Mouse (Mus musculus) MEL (cell line): ENCODE measurements around the gene Tmem41a. TPM values are rescaled to one million over a fixed set of nuclear protein-coding genes. Genes with fewer than 3 reads are reported as not detected.

Experiments
- DNase-seq: peaks from one replicate; pipeline ENCODE4 v3.0.0; 2011; ENCODE audit warnings: low read depth, low spot score
- H3K27ac ChIP-seq: 2 replicates; pipeline ENCODE4 v1.5.1; 2012; ENCODE audit warnings: low read depth, mild to moderate bottlenecking, control low read depth, low read length, moderate library complexity; ENCODE audit not compliant: control insufficient read depth
- H3K27me3 ChIP-seq, 2 experiments: fragments of 150-350 bp in 1 of 2; sonication (generic) in 1 of 2; 2 replicates each; pipeline ENCODE4 v1.6.1; 2012; ENCODE audit warnings: low read length in 2 of 2, mild to moderate bottlenecking in 2 of 2, improper control_type of control experiment in 1 of 2, moderate library complexity in 1 of 2; ENCODE audit not compliant: insufficient read depth in 2 of 2, control insufficient read depth in 1 of 2
- H3K36me3 ChIP-seq, 2 experiments: 2 replicates each; pipeline ENCODE4 v1.6.1; 2012 to 2014; ENCODE audit warnings: low read length in 2 of 2, improper control_type of control experiment in 1 of 2, inconsistent platforms in 1 of 2, mild to moderate bottlenecking in 1 of 2; ENCODE audit not compliant: insufficient read depth in 2 of 2, control insufficient read depth in 1 of 2
- H3K4me1 ChIP-seq, 2 experiments: fragments of 150-350 bp in 1 of 2; sonication (generic) in 1 of 2; 2 replicates each; pipeline ENCODE4 v1.6.1; 2012; ENCODE audit warnings: low read length in 2 of 2, improper control_type of control experiment in 1 of 2, mild to moderate bottlenecking in 1 of 2; ENCODE audit not compliant: insufficient read depth in 2 of 2, control insufficient read depth in 1 of 2
- H3K4me3 ChIP-seq, 2 experiments: fragments of 150-350 bp in 1 of 2; sonication (generic) in 1 of 2; 2 replicates each; pipeline ENCODE4 v1.5.1; 2012; ENCODE audit warnings: low read depth in 2 of 2, low read length in 2 of 2, mild to moderate bottlenecking in 2 of 2, moderate library complexity in 2 of 2, control low read depth in 1 of 2, improper control_type of control experiment in 1 of 2; ENCODE audit not compliant: control insufficient read depth in 1 of 2, insufficient read depth in 1 of 2
- H3K79me2 ChIP-seq: 2 replicates; pipeline ENCODE4 v1.6.1; 2012; ENCODE audit warnings: mild to moderate bottlenecking, low read length, moderate library complexity; ENCODE audit not compliant: control insufficient read depth, poor library complexity, insufficient read depth
- H3K9ac ChIP-seq: 2 replicates; pipeline ENCODE4 v1.6.1; 2012; ENCODE audit warnings: low read depth, mild to moderate bottlenecking, control low read depth, low read length, moderate library complexity; ENCODE audit not compliant: control insufficient read depth, poor library complexity, severe bottlenecking
- H3K9me3 ChIP-seq: fragments of 150-350 bp; sonication (generic); replicated peaks from 2 replicates; pipeline ENCODE4 v1.6.1; 2012; ENCODE audit warnings: mild to moderate bottlenecking, low read length, improper control_type of control experiment, moderate library complexity; ENCODE audit not compliant: insufficient read depth
- BHLHE40 ChIP-seq: IDR thresholded peaks from 2 replicates; pipeline ENCODE4 v1.6.1; 2012; ENCODE audit warnings: low read depth, mild to moderate bottlenecking, inconsistent platforms, low read length, improper control_type of control experiment, borderline replicate concordance
- CHD1 ChIP-seq: IDR thresholded peaks from 2 replicates; pipeline ENCODE4 v1.6.1; 2012; ENCODE audit warnings: low read depth, mild to moderate bottlenecking, inconsistent platforms, low read length, improper control_type of control experiment
- CTCF ChIP-seq, 3 experiments: IDR thresholded peaks in 2 of 3; conservative IDR thresholded peaks in 1 of 3; 2 replicates each; pipeline ENCODE4 v1.5.1; 2011 to 2012; ENCODE audit warnings: low read length in 3 of 3, low read depth in 2 of 3, mild to moderate bottlenecking in 2 of 3, improper control_type of control experiment in 1 of 3, inconsistent platforms in 1 of 3, mixed read lengths in 1 of 3, moderate library complexity in 1 of 3; ENCODE audit not compliant: control insufficient read depth in 1 of 3, insufficient read depth in 1 of 3, poor library complexity in 1 of 3, severe bottlenecking in 1 of 3
- EP300 ChIP-seq, 2 experiments: IDR thresholded peaks; 2 replicates each; pipeline ENCODE4 v1.6.1; 2011; ENCODE audit warnings: improper control_type of control experiment in 2 of 2, low read length in 2 of 2, low read depth in 1 of 2, mild to moderate bottlenecking in 1 of 2
- GABPA ChIP-seq: IDR thresholded peaks from 2 replicates; pipeline ENCODE4 v1.6.1; 2012; ENCODE audit warnings: low read depth, mild to moderate bottlenecking, inconsistent platforms, low read length, improper control_type of control experiment, moderate library complexity
- GATA1 ChIP-seq: IDR thresholded peaks from 2 replicates; pipeline ENCODE4 v1.6.1; 2011; ENCODE audit warnings: low read depth, low read length, improper control_type of control experiment
- HCFC1 ChIP-seq: IDR thresholded peaks from 2 replicates; pipeline ENCODE4 v1.6.1; 2012; ENCODE audit warnings: low read depth, mild to moderate bottlenecking, inconsistent platforms, low read length, improper control_type of control experiment, moderate library complexity
- JUND ChIP-seq: IDR thresholded peaks from 2 replicates; pipeline ENCODE4 v1.6.1; 2011; ENCODE audit warnings: low read depth, mild to moderate bottlenecking, improper control_type of control experiment, low read length
- KAT2A ChIP-seq: conservative IDR thresholded peaks from 2 replicates; pipeline ENCODE4 v1.6.1; 2012; ENCODE audit warnings: low read depth, low read length, improper control_type of control experiment, inconsistent platforms
- MAFK ChIP-seq: IDR thresholded peaks from 2 replicates; pipeline ENCODE4 v1.6.1; 2011; ENCODE audit warnings: low read depth, mild to moderate bottlenecking, low read length, improper control_type of control experiment, borderline replicate concordance
- MAX ChIP-seq: IDR thresholded peaks from 2 replicates; pipeline ENCODE4 v1.6.1; 2011; ENCODE audit warnings: low read length, improper control_type of control experiment
- MAZ ChIP-seq: IDR thresholded peaks from 2 replicates; pipeline ENCODE4 v1.6.1; 2012; ENCODE audit warnings: low read depth, mild to moderate bottlenecking, inconsistent platforms, low read length, improper control_type of control experiment
- MXI1 ChIP-seq: IDR thresholded peaks from 2 replicates; pipeline ENCODE4 v1.6.1; 2011; ENCODE audit warnings: mild to moderate bottlenecking, low read depth, low read length, improper control_type of control experiment
- NELFE ChIP-seq: IDR thresholded peaks from 2 replicates; pipeline ENCODE4 v1.6.1; 2011; ENCODE audit warnings: low read depth, low read length, improper control_type of control experiment
- NRF1 ChIP-seq: IDR thresholded peaks from 2 replicates; pipeline ENCODE4 v1.6.1; 2014; ENCODE audit warnings: low read depth, mild to moderate bottlenecking, inconsistent platforms, low read length, improper control_type of control experiment, moderate library complexity; ENCODE audit not compliant: poor library complexity, insufficient read depth, severe bottlenecking
- POLR2AphosphoS2 ChIP-seq: IDR thresholded peaks from 2 replicates; pipeline ENCODE4 v1.6.1; 2011; ENCODE audit warnings: low read length, improper control_type of control experiment
- POLR2AphosphoS5 ChIP-seq: IDR thresholded peaks from 2 replicates; pipeline ENCODE4 v1.6.1; 2012; ENCODE audit warnings: low read depth, borderline replicate concordance, mild to moderate bottlenecking, inconsistent platforms, low read length, moderate library complexity, mixed read lengths
- RCOR1 ChIP-seq: IDR thresholded peaks from 2 replicates; pipeline ENCODE4 v1.6.1; 2012; ENCODE audit warnings: low read depth, mild to moderate bottlenecking, inconsistent platforms, low read length, improper control_type of control experiment
- SMC3 ChIP-seq: IDR thresholded peaks from 2 replicates; pipeline ENCODE4 v1.6.1; 2011; ENCODE audit warnings: low read depth, low read length, improper control_type of control experiment
- TBP ChIP-seq: IDR thresholded peaks from 2 replicates; pipeline ENCODE4 v1.8.0; 2011; ENCODE audit warnings: low read depth, low read length, improper control_type of control experiment
- UBTF ChIP-seq: IDR thresholded peaks from 2 replicates; pipeline ENCODE4 v1.6.1; 2012; ENCODE audit warnings: low read depth, mild to moderate bottlenecking, inconsistent platforms, low read length, improper control_type of control experiment, moderate library complexity, borderline replicate concordance; ENCODE audit not compliant: insufficient read depth
- ZC3H11A ChIP-seq: IDR thresholded peaks from 2 replicates; pipeline ENCODE4 v1.6.1; 2012; ENCODE audit warnings: low read depth, mild to moderate bottlenecking, inconsistent platforms, low read length, improper control_type of control experiment
- ZNF384 ChIP-seq: IDR thresholded peaks from 2 replicates; pipeline ENCODE4 v1.6.1; 2012; ENCODE audit warnings: low read depth, mild to moderate bottlenecking, inconsistent platforms, low read length, improper control_type of control experiment
- polyA plus RNA-seq, 2 experiments: library from polyadenylated mRNA; stranded (reverse) in 1 of 2; unstranded in 1 of 2; fragments of >175 nt in 1 of 2; fragments of >200 nt in 1 of 2; gene quantifications; 2 replicates each; pipeline versions ENCODE4 v1.2.1 to v1.2.4; 2012; ENCODE audit warnings: low replicate concordance in 2 of 2, low read depth in 1 of 2; ENCODE audit not compliant: insufficient read length in 2 of 2, insufficient read depth in 1 of 2, missing spikeins in 1 of 2
- total RNA-seq: library from RNA; depleted of rRNA; stranded (reverse); fragments of 300-350 nt; gene quantifications from 2 replicates; pipeline ENCODE4 v1.2.3, GENCODE M21; 2012

Tmem41a gene
- total and polyA plus RNA-seq, 3 experiments: 32.9 to 50.3 TPM; not detected in 1

DNA sequence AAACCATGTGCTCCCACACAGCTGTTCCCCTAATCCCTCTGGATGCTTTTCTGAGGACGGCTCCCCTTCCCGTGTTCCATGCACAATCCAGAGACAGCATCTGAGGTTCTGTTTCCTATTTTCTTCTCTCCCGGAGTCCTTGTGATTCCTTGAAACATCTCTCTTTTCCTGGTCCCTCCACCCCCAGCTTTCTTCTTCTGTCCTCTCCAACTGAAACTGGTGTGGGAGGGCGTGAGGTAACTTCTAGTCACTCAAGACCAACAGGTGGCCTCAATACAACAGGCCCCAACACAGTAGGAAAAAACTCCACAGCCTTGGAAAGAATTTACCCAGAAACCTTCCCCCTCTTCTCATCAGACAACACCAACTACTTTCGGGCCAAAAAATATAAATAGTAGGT lies 30.0 kb upstream of the Tmem41a start:
- H3K27me3 ChIP-seq: peaks cover 0 to 2% of the 10 kb centered on the region in 2 experiments; a peak in 1 of 4 replicates
- H3K79me2 ChIP-seq: no peaks in the 10 kb centered on the region
- no peak for TF ChIP-seq BHLHE40
- no peak for TF ChIP-seq RCOR1
- no peak for TF ChIP-seq CHD1
- no peak for TF ChIP-seq KAT2A
- no peak for TF ChIP-seq HCFC1
- no peak for TF ChIP-seq MAX
- no peak for TF ChIP-seq MAFK
- no peak for TF ChIP-seq MAZ
- TF ChIP-seq ZC3H11A: no peak
- no peak for TF ChIP-seq POLR2AphosphoS2
- no peak for TF ChIP-seq JUND
- TF ChIP-seq NRF1: no peak
- TF ChIP-seq, all 39 proteins: peak for 0
- Histone ChIP-seq H3K27ac (no peak overlapping the region), H3K9ac (no peak overlapping the region), H3K9me3 (no peaks in the 10 kb centered on the region), H3K4me3 (no peak overlapping the region), H3K36me3 (no peaks in the 10 kb centered on the region), H3K4me1 (0 out of 4 replicates have a peak, but pooled peaks cover 0 to 2% of the 10 kb centered on the region in 2 experiments)
- no peak for DNase-seq

DNA sequence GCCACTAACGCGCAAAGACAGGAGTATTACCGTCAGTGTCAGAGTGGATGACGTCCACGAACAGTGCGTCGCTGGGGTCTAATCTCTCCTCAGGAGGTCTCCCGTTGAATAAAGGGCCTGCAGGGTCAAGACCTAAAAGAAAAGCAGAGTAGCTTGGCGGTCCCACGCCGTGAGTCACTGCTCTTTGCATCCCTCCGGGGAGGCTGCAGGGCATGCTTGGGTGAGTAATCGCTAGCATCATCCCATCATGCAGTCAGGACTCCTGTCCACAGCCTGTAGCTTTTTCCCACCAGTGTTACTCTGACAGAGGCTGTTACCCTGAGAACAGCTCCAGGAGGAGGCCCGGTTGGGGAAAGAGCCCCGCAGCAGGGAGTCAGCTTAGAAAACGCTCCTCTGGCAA lies 28.9 kb upstream of the Tmem41a start:
- H3K4me3 ChIP-seq: no peak overlapping the region
- no peak for DNase-seq

More for the DNA sequence above, 28.9 kb upstream of the Tmem41a start:
- H3K9ac ChIP-seq: no peak overlapping the region
- H3K79me2 ChIP-seq: no peaks in the 10 kb centered on the region
- no peaks in the 10 kb centered on the region for H3K9me3 ChIP-seq
- no peaks in the 10 kb centered on the region for H3K36me3 ChIP-seq
- TF ChIP-seq ZC3H11A (no peak), POLR2AphosphoS5 (no peak), SMC3 (no peak), TBP (no peak), GATA1 (no peak), ZNF384 (no peak), GABPA (no peak), CHD1 (no peak), UBTF (no peak), RCOR1 (no peak), CTCF (IDR thresholded peaks at IDR 0.05 in 2 of 3, conservative IDR thresholded peaks at IDR 0.05 in 1 of 3; ENCODE audit: control insufficient read depth in 1 of 3, insufficient read depth in 1 of 3, low read depth in 2 of 3, low read length in 3 of 3, poor library complexity in 1 of 3, severe bottlenecking in 1 of 3) (no peak), NELFE (no peak), MAX (no peak), NRF1 (no peak), HCFC1 (no peak), MXI1 (no peak), JUND (no peak), EP300 (IDR thresholded peaks at IDR 0.05; ENCODE audit: low read depth in 1 of 2, low read length in 2 of 2) (no peak)
- H3K27ac ChIP-seq: no peak overlapping the region
- 0 out of 4 replicates have a peak, but pooled peaks cover 0 to 2% of the 10 kb centered on the region in 2 experiments for H3K4me1 ChIP-seq
- peaks cover 0 to 2% of the 10 kb centered on the region in 2 experiments; a peak in 1 of 4 replicates for H3K27me3 ChIP-seq
